Mouse (Mus musculus) frontal cortex, postnatal 25 days (tissue): ENCODE results near the gene Muc4.

ENCODE experiments used
- DNase-seq, 2 experiments: peaks; one replicate each; pipeline ENCODE4 v3.0.0; 2022; ENCODE audit warnings: low spot score in 2 of 2

The Muc4 gene

DNA sequence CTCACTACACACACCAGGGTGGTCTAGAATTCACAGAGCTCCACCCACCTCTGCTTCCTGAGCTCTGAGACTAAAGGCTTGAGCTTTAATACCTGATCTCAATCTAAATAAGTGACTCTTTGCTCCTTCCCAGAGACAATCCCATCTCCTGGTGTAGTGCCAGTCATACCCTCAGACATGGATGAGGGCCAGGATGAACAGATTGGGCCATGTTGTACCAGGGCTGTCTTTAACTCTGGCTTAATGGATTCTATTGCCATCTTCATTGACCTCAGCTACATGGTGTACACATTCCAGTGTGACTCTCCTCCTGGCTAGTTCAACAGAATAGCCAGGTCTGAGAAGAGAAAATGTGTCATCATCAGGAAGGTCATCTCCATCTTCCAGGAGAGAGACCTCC, 9.2 kb upstream of the Muc4 start:
- DNase-seq, result no peak

DNA sequence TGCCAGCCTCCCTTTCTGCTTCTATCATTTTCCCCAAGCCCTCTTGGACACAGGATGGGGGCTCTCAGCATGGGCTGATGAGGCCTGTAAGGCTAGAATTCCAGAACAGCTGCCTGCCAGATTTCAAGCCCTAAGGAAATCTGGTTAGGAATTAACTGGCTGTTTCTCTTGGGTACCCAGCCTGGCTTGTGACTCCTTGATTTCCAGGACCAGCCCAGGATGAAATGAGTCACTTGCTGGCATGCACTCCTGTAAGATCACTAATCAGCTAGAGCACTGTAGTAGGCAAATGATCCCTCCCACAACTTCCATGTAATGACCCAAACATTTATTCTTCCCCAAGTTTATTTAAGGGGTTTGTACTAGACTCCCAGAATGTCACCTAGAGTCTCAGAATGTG, 7.4 kb upstream of the Muc4 start:
- no peak for DNase-seq

DNA sequence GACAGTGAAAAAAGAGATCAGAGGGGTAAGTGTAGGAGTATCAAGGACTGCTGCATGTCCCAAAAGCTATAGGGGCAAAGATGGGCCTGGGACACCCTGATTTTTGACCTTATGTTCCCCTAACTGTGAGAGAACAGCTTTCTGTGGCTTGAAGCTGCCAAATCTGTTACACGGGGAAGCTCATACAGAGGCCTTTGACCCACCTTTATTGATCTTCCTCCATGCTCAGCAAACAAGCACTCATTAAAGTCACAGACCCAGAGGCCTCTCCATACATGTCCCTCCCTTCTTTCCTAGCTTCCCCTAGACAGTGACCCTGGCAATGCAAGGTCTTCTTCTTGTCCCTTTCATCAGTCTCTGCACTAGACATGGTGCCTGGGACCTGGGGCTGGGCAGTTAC, 7.0 kb upstream of the Muc4 start:
- no peak for DNase-seq

- DNase-seq, result no peak
Observed at GRCm38 (mm10) chr16:32733213-32733612, 2.5 kb upstream of the Muc4 start.

- DNase-seq, result no peak
Observed at GRCm38 (mm10) chr16:32736022-32736421, 336 bp downstream of the Muc4 start.

DNA sequence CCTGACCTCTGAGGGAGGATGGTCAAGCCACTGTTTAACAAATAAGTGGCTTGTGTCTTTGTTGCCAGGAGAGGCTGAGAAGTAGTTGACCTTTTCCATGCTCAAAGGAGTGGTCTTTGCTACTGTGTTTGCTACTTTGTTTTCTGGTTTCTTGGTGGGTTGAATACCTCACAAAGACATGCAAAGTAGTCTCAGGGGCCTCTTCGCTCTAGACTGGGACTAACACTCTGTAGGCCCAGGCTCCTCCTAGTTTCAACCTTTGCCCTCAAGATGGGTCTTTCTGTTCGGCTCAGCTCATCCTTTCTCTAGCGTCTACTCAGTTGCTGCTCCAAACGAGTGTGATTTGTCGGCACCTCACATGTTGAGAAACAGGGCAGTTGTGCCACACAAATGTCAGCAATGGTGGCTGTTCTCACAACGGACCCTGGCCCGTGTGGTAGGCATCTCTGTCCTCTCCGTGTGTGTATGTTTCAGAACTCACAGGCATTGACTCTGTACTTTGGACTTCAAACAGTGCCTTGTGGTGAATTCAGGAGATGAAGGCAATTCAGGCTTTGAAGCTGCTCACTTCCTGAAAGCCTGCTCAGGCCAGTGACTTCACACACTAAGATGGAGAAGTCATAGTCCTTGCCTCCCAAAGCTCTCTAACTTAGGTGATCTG, 4.4 kb downstream of the Muc4 start:
- DNase-seq, result no peak

- DNase-seq, result no peak
Observed at GRCm38 (mm10) chr16:32741366-32741765, 5.7 kb downstream of the Muc4 start.

- DNase-seq, result no peak
Observed at GRCm38 (mm10) chr16:32742712-32743111, 7.0 kb downstream of the Muc4 start.

DNA sequence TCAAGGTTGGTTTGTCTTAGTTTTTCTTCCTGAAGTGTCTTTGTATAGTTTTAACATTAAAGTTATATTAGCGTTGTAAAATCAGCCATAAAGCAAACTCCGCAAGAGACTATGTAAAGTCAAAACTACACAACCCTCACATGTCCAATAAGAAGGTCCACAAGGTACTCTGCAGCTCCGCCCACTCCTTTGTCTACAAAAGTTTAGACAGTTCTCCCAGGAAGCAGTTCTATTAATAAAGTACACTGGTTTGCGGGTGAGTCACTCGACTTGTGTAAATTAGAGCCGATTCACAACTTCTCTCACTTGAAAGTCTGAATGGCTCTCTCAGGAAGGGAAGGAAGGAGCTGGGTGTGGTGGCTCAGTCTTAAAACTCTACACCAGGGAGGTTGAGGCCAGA, 10.2 kb downstream of the Muc4 start:
- DNase-seq, result no peak

DNA sequence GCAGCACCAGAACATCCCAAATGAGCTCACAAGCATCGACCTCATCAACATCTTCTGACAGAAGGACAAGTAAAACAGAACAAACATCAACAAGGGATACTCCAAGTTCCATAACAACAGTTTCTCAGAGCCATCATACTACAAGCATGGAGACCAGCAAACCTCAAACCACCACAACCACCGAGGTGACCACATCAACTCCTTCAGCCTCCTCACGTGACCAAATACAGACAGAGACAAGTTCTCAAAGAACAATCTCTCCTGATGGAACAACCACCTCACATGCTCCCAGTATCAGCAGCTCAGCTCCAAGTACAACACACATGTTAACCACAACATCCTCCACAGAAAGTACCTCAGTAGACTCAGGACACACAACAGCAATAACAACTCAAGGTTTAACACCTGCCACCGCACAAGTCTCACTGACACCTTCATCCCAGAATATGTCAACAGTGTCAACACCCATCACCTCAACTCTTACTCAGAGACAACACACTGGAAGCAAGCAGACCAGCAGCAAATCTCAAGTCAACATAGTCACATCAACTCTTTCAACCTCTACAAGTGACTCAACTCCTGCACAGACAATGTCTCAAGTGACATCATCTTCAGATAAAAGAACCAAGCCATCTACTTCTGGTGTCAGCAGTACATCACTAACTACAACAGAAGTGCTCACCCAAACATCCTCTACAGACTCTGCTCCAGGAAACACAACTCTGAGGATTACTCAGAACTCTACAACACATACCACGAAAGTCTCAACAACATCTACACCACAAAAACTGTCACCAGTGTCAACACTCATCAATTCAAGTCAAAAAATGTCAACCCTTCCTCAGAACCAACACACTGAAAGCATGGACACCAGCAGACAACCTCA, 14.8 kb downstream of the Muc4 start:
- DNase-seq, result no peak

DNA sequence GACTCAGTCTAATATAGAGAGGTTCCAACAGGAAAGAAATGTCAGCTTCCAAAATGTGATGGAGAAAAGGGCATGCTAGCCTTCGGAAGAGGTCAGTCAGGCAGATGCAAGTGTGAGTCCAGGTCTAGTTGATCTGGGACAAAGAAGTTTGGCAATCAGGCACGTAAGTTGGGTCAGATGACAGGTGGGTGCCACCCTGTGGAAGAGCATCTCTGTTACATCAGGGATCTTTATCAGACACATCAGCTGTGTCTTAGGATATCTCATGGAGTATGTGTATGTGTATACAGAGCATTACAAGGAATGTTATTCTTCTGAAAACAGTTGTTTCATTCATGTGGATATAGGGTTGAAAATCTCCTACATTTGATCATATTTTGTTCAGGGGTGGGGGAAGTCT, 28.9 kb downstream of the Muc4 start:
- DNase-seq, result no peak

DNA sequence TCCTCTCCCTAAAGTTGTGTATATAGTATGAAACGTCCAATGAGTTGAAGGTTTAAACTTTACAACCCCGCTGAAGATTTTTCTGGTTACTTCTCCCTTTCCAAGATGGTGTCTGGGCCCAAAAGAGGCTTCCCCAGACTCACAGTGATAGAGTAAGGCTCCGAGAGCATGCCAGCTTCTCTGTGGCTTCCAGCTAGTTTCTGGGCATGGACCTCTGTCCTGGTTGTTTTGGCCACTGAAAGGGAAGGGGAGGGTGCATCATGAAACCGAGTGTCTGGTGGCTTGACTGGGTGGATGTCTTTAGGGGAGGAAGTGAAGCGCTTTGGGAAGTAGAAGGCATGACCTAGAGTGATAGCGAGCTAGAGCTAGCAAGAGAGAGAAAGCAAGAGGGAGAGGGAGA, 29.3 kb downstream of the Muc4 start:
- no peak for DNase-seq

DNA sequence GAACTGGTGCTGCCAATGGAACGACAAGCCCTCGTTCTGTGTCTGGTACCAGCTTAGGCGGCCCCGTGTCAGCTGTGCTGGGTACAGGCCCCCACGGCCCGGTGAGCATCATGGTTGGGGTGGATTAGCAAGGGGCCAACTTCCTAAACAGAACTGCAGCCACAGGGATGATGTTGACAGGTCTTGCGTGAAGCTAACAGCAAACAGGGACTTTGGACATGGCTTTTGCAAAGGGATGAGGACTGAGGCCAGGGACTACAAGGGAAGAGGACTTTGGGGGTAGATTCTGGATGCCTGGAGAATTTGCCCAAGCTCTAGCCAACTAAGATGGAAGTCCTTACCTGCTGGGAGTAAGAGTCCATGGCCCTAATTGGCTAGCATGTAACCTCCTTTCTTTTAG, 31.2 kb downstream of the Muc4 start:
- DNase-seq, result no peak

GRCm38 (mm10) chr16:32776676-32777075, 41.0 kb downstream of the Muc4 start:
- DNase-seq, result no peak

- no peak for DNase-seq
Observed at GRCm38 (mm10) chr16:32778956-32779355, 43.3 kb downstream of the Muc4 start.

DNA sequence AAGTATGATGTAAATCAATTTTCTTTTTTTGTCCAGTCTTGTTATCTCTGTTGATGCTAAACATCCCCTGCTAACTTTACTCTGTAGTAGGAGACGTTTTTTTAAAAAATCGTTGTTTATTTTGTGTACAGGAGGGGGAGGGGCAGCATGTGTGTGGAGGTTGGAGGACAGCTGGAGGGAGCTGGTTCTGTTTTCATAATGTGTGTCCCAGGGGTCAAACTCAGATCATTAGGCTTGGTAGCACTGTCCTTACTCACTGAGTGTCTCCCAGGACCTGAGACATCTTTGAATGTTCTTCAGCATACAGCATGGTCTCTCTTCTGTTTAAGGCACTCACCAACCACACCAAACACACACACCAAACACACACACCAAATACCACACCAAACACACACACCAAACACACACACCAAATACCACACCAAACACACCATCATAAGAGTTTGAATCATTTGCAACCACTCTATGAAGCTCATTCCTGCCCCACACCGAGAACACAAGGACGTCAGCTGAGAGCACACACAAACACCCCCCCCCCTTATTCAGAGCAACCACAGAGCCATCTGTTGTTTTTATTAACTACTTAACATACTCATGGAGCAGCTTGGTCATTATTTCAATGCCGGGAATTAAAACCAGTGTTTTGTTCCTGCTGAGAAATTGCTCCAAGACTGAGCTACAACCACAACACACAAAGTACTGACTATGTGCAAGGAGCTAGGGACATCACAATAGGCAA, 47.8 kb downstream of the Muc4 start:
- DNase-seq, result no peak

- DNase-seq, result peak in 1 of 2 experiments; percentile 9
Observed at GRCm38 (mm10) chr16:32784840-32785239, 49.2 kb downstream of the Muc4 start.

DNA sequence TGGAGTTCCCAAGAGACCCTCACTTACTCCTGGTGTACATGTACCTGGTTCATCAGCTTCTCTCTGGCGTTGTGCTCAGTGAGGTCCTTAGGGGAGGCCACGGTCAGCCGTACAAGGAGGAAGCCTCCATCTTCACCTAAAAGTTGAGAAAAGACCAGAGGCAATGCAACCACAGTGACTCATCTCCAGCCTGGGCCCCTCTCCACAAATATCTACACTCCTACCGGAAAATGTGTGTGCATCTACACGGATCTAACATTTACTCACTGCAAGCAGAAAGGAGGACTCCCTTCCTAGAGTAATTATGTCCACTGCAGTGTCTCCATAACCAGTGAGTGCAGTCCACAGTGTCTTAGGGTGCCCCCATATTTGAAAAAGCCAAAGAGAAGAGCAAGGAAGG, 54.4 kb downstream of the Muc4 start:
- DNase-seq, result no peak

GRCm38 (mm10) chr16:32795177-32795576, 59.5 kb downstream of the Muc4 start:
- no peak for DNase-seq

DNA sequence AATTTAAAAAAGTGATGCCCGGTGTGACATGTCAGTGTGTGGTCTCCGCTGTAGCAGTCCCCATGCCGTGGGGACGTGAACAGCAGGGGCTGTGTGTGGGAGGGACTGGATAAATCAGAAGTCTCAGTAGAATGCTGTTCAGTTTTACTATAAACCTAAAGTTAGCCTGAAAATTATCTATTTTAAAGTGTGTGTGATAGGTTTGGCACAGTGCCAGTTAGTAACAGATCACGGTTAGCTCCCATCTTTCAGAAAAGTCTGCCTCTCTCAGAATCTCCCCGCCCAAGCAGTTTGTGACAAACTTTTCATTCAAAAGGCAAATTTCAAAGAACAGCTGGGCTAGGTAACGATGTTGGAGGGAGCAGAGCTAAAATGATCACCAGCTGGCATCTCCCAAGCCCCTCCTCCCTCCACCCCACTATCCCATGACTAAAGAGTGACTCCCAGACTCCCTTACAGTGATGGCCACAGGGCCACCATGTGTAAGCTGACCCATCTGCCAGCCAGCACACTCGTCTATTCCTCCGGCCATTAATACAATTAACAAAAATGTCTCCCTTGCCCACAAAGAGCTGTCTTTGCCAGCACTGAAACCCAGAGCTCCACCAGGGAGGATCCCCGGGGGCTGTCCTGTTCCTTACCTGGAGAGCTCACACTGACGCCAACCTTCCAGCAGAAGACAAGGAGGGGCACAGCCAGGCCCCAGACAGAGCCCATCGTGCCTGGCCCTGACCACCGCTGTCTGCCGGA, 61.2 kb downstream of the Muc4 start:
- DNase-seq, result no peak

GRCm38 (mm10) chr16:32797426-32797689, 61.7 kb downstream of the Muc4 start, which contains the start of gene Muc20:
TSS of gene Muc20 (minus strand) at chr16:32797435.
- no peak for DNase-seq

- DNase-seq, result peak; percentile 12 to 15
Observed at GRCm38 (mm10) chr16:32803252-32803853, 67.7 kb downstream of the Muc4 start.
